Mouse (Mus musculus) liver, postnatal 0 days (tissue): ENCODE results near the gene Atp1a4.

Experiments used
- CTCF ChIP-seq: sonication (generic); IDR thresholded peaks from 2 replicates; pipeline ENCODE4 v1.5.1; 2016; ENCODE audit warnings: antibody characterized with exemption, low read depth
- EP300 ChIP-seq: IDR thresholded peaks from 2 replicates; pipeline ENCODE4 v1.6.1; 2016; ENCODE audit warnings: antibody characterized with exemption, low read depth, mild to moderate bottlenecking

- TF ChIP-seq CTCF (no peak), EP300 (no peak)
These were observed 30.0 kb downstream of the Atp1a4 start for GRCm38 (mm10) chr1:172228209-172228608.
